Mouse (Mus musculus): ENCODE data around the gene Bpgm.
A peak's percentile ranks its signal among the peaks of the same experiment; 100 is the strongest.

Gene Bpgm

GRCm38 (mm10) chr6:34475974-34476794 is at the start of gene Bpgm:
TSS of gene Bpgm (plus strand) at chr6:34476207.
- peak; percentile 98 for DNase-seq (ENCODE audit: extremely low spot score)

- no peak for DNase-seq (ENCODE audit: extremely low spot score)
Observed at GRCm38 (mm10) chr6:34439006-34439405, 37.0 kb upstream of the Bpgm start.

DNA sequence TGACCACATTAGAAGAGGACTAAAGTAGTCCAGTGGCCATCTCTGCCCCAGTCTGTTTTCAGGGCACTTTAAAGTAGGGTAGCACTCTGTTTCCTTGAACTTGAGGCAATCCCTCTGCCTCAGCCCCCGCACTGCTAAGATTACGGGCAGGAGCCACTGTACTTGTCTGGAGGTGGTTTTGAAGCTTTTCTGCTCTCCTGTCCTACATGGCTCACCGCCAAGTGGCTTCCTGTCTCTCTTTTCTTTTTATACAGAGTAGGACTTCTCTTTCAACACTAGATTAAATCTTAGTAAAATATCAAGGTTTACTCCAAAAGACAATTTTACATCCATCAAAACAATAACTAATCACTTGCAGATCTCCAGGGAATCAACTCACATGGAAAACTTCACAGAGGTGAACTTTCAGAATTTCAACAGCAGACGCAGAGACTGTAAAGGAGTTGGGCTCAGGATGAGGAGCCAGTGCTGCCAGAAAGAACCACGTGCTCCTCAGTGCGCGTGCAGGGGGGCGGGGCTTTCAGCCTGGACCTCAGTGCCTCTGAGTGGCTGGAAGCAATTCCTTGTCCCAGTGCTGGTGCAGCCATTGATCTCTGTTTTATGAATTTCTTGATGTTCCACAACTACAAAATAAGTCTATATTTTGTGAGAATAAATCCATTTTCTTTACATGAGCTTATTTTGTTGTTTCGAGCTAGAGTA is 34.3 kb upstream of the Bpgm start:
- no peak for DNase-seq (ENCODE audit: extremely low spot score)

DNA sequence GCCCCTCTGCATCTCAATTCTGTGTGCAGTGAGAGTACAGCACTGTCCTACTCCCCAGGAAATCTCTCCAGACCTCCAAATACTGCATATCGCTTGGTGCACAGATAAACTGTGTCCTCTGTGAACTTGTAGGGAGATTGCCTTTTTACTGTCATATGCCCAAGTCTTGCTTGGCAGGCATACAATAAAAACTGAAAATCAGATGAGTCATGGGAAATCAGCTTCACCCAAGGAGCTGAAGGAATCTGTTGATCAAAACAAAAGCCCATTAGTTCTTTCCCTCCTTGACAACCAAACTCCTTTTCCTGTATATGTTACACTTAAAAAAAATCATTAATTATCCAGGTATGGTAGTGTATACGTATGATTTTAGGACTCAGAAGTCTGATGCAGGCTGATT is 32.2 kb upstream of the Bpgm start:
- DNase-seq (ENCODE audit: extremely low spot score) = no peak

DNA sequence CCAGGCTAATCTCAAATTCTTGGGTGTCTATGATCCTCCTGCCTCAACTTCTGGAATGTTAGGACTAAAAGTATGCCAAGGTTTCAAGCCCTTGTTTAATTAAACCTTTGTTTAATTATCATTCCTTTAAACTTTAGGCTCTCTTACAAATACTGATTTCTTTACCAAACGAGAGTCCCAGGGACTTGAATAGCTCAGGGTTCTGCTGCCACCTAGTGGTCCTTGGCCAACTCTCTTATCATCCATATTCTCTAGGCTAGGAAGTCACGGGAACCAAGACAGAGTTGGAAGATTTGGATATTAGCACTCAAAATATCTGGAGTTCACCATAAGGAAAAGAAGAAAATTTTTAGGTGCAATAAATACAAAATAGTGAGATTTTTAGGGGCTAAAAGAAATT is 28.0 kb upstream of the Bpgm start:
- DNase-seq (ENCODE audit: extremely low spot score) = peak; percentile 51

DNA sequence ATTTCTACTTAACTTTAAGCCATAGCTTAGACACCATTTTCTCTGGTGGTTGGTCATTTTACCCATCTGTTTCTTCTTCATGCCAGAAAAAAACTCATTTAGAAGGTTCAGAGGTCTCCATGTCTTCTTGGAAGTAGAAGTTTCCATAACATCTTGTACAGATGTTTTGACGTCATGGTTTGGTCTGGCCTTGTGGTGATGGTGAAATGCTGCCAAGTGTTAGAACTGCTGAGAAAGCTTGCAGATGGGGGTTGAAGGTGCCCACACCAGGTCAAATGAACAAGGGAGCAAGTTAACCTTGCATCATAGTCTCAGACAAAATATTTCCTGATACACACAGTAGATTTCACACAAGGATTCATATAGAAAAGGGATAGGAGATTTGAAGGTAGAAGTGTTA is 27.3 kb upstream of the Bpgm start:
- no peak for DNase-seq (ENCODE audit: extremely low spot score)

- DNase-seq (ENCODE audit: extremely low spot score) = no peak
Observed at GRCm38 (mm10) chr6:34452963-34453770, 22.8 kb upstream of the Bpgm start.

GRCm38 (mm10) chr6:34459456-34459855 is 16.6 kb upstream of the Bpgm start:
- no peak for DNase-seq (ENCODE audit: extremely low spot score)

GRCm38 (mm10) chr6:34460651-34461050 is 15.4 kb upstream of the Bpgm start:
- no peak for DNase-seq (ENCODE audit: extremely low spot score)

DNA sequence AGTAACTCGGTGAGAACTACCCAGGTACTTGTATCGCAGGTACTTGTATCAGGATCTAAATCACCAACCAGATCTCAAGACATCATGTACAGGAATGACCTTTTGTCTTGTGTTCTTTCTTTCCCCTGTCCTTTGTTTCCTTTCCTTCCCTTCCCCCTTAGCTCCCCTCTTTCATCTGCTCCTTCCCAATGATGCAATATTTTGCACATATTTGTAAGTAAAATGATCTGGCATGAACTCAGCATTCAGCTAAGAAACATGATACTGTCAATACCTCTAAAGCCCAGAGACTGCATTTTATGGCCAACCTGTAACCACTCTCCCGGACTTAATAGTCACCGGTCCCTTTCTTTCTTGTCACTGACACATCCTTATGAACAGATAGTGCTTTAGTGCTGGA is 12.4 kb upstream of the Bpgm start:
- DNase-seq (ENCODE audit: extremely low spot score) = no peak

GRCm38 (mm10) chr6:34471434-34472110 is 4.4 kb upstream of the Bpgm start:
- no peak for DNase-seq (ENCODE audit: extremely low spot score)

- no peak for DNase-seq (ENCODE audit: extremely low spot score)
Observed at GRCm38 (mm10) chr6:34473346-34473745, 2.7 kb upstream of the Bpgm start.

DNA sequence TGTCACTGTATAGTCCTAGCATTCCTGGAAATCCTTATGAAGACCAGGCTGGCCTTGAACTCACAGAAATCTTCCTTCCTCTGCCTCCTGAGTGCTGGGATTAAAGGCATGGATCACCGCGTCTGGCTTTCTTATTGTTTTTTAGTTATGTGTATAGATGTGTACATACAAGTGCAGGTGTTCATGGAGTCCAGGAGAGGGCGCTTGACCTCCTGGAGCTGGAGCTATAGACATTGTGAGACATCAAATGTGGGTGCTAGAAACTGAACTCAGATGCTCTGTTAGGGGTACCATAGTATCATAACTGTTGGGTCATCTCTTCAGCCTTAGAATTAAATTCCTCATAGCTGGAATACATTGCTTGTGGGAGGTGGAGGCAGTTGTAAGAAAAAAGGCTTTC is 2.0 kb upstream of the Bpgm start:
- DNase-seq (ENCODE audit: extremely low spot score) = no peak

DNA sequence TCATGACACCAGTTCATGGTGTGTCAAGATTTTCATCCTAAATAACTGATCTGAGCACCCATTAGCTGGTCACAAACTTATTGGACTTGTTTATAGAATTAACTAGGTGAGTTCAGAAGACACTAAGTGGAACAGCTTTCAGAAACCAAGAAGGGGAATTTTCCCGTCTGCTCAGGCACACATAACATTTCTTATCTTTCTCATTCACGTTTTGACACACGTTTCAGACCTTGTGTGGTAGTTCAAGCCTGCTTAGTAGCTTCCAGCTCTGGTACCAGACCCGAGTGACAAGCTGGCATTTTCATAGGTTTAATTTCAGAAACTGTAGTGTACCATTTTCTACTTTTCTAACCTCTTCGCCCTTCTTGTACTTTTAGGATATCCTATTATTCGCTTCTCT is 616 bp upstream of the Bpgm start:
- no peak for DNase-seq (ENCODE audit: extremely low spot score)

- no peak for DNase-seq (ENCODE audit: extremely low spot score)
Observed at GRCm38 (mm10) chr6:34478036-34478435, 2.0 kb downstream of the Bpgm start.

- no peak for DNase-seq (ENCODE audit: extremely low spot score)
Observed at GRCm38 (mm10) chr6:34478677-34479360, 2.8 kb downstream of the Bpgm start.

GRCm38 (mm10) chr6:34479531-34479930 is 3.5 kb downstream of the Bpgm start:
- no peak for DNase-seq (ENCODE audit: extremely low spot score)

DNA sequence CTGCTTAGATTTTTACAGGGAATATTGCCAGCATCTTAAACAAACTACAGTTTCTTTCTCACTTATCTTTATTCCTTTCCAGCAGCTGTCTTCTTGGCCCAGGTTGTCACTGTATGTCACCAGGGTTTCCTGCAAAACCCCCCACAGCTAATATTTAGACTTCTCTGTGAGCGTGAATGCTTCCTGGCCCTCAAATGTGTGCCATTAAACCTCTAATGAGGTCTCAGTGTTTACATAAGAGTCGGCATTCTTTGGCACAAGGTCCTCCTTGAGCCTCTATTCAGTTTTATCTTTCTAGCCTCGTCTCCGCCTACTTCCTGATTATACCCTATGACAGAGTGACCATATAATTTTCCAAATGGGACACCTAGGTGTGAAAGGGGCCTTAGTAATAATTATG is 4.7 kb downstream of the Bpgm start:
- no peak for DNase-seq (ENCODE audit: extremely low spot score)

GRCm38 (mm10) chr6:34481349-34481748 is 5.3 kb downstream of the Bpgm start:
- DNase-seq (ENCODE audit: extremely low spot score) = no peak

DNA sequence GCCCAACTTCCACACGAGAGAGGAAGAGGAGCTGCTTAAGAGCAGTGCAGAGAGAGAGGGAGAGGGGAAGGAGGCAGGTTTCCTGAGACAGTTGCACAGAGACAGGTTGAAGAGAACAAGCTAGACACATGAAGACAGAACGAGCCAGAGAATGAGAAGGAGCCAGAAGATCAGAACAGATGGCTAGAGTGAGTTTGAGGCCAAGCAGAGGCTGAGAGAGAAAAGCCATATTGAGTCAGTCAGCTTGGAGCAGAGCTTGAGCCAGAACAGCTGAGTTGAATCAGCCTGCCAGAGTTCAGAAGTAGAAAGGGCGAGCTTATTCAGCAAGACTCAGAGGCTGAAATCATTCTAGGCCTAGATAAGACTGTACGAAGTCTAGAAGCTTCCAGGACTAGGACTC is 6.8 kb downstream of the Bpgm start:
- DNase-seq (ENCODE audit: extremely low spot score) = no peak

- DNase-seq (ENCODE audit: extremely low spot score) = no peak
Observed at GRCm38 (mm10) chr6:34483390-34483789, 7.4 kb downstream of the Bpgm start.
